Mouse (Mus musculus) left cerebral cortex, adult 11 months (tissue): ENCODE results near the gene Cd151.
A peak's percentile ranks its signal among the peaks of the same experiment; 100 is the strongest.
"Not testable (repeated sequence)": the region's sequence is repeated elsewhere in the genome, so short reads cannot be mapped to it uniquely, and the experiment has no call there.

Source experiments
- DNase-seq: peaks from one replicate; pipeline ENCODE4 v3.0.0; 2022; ENCODE audit warnings: low spot score

Gene Cd151

DNA sequence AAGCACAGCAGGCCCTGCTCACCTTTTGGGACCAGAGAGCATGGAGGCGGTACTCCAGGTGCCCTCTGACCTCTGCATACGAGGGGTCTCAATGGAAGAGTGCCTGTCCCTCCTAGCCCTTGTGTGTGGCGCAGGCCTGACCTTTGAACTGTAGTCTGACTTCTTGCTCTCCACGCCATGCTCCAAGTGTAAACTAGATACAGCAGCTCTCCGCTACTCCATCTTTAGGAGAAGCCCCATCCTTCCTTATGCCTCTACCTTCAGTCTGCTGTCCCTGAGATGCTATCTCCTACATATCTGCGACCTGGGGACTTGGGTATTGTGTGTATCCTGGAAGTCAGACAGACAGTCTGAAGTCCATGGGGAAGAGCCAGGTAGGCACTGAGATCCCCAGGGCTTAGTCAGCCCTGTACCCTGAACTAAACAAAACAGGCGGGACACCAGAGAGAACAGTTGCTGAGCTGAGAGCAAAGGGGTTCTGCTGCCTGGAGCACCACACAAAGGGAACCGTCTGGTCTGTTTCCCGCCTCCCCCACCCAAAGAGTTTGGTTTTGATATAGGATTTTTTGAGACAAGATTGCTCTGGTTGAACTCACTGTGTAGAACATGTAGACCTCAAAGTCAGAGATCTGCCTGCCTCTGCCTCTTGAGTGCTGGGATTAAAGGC lies 31.2 kb upstream of the Cd151 start:
- DNase-seq, result no peak

DNA sequence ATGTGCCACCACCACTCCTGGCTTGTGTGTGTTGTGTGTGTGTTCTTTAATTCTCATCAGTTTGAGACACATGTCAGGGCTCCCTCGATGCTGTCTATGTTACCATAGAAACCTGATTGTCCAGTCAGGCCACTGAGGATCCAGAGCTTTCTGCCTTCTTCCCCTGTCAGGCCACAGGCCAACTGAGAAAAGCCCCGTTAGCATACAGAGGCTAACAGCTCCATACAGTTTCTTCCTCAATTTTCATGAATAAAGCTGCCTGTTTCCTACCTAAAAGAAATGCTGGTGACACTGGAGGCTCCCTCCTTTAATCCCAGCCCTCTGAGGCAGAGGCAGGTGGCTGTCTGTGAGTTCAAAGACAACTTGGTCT lies 30.7 kb upstream of the Cd151 start:
- no peak for DNase-seq

- no peak for DNase-seq
These were observed 29.7 kb upstream of the Cd151 start, which contains the start of gene Slc25a22 for GRCm38 (mm10) chr7:141437178-141438120. TSS of gene Slc25a22 (minus strand) at chr7:141437892.

GRCm38 (mm10) chr7:141438201-141438968 lies 28.8 kb upstream of the Cd151 start:
- no peak for DNase-seq

- DNase-seq, result no peak
These were observed 28.0 kb upstream of the Cd151 start for GRCm38 (mm10) chr7:141439140-141439679.

GRCm38 (mm10) chr7:141439811-141440210 lies 27.4 kb upstream of the Cd151 start:
- DNase-seq, result no peak

DNA sequence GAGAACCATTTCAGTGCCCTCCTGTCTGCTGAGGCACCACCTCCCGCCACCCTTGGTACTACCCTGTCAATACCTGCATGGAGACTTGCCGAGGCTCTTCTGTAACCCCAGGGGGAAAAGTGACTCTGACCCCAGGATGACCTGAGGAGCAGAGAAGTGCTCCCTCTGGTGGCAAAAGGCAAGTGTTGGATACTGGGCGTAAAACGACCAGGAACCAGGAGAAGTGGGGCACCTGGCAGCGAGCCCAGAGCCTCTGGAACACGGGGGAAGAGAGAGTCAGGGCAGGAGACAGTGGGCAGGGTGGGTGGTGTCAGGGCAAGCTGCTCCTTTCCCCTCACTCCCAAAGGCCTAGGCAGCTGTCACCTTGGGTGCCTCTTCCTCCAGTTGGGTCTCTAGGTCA lies 26.6 kb upstream of the Cd151 start:
- DNase-seq, result no peak

DNA sequence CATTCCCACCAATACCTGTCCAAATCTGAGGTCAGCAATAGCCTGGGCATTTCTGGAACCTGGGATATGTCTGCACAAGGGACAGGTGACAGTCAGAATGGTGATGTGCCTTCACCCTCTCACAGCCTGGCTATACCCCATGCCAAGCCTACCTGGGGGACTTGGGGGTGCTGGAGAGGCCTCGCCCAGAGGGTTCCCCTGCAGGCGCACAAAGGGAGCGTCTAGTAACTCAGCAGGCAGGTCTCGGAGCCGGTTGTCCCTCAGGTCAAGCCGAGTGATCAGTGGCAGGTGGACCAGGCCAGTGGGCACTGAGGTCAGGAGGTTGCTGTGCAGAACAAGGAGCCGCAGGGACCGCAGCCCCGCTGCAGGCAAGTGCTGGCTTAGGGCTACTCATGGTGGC lies 25.7 kb upstream of the Cd151 start:
- no peak for DNase-seq

- DNase-seq, result no peak
These were observed 25.0 kb upstream of the Cd151 start for GRCm38 (mm10) chr7:141442199-141442598.

GRCm38 (mm10) chr7:141443081-141443821 lies 23.9 kb upstream of the Cd151 start:
- no peak for DNase-seq

- no peak for DNase-seq
These were observed 23.4 kb upstream of the Cd151 start, which contains the start of gene Pidd1 for GRCm38 (mm10) chr7:141443828-141444237. TSS of gene Pidd1 (minus strand) at chr7:141444025.

GRCm38 (mm10) chr7:141446374-141446773 lies 20.8 kb upstream of the Cd151 start:
- DNase-seq, result not testable (repeated sequence)

DNA sequence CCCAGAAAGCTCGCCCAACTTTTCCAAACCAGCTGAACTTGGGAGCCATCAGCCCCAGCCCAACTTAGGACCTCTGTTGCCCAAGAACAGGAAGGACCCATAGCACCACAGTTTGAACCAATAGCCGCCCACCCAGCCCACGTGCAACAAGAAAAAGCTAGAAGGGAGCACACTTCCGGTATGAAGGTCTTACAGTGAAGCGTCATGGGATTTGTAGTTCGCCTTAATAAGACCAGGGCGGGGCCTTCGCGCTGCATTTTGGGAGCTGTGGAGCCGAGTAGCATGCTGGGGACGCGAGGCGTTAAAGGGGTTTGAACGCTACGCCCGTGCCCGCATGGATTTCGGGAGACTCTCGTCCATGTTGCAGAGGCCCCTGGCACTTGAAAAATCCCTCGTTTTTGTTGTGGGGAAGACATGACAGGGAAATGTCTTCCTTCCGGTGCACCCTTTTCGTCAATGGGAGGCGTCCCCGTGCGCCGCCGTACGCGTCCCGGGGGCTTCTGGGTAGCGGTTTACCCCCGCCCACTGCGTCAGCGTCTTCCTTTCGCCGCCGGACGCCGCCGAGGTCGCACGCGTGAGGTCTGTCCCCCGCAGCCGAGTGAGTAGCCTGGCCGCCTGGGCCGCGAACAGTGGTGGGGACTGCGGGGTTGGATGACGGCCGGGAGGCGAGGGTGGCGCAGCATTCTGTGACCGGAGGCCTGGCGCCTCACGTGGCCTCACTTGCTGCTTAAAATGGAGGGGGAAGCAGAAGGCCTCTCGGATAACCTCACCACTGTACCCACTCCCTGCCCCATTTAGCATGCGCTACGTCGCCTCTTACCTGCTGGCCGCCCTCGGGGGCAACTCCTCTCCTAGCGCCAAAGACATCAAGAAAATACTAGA lies 19.8 kb upstream of the Cd151 start, which contains the start of gene Rplp2:
TSS of gene Rplp2 (plus strand) at position 261 of the 882 bp plus-strand sequence.
- DNase-seq, result peak; percentile 92

DNA sequence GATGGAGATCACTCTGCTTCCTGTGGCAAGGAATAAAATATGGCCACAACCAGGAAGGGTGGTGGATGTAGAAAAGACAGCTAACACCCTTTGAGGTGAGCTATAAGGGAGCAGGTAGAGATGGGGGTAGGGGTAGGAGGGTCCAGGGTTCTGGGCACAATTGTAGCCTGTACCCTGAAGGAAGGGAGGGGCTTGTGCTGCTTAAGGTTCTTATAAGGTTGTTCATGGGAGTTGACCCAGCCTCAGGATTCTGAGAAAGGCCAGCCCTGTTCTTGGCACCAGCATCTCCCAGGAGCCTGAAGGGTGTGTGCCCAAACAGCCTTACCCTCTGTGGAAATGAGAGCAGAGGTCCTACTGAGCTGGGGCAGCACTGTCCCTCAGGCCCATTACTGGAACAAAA lies 15.3 kb upstream of the Cd151 start:
- no peak for DNase-seq

- DNase-seq, result no peak
These were observed 13.6 kb upstream of the Cd151 start for GRCm38 (mm10) chr7:141453636-141454035.

- peak; percentile 81 for DNase-seq
These were observed 12.1 kb upstream of the Cd151 start, which contains the start of gene Pnpla2 for GRCm38 (mm10) chr7:141454967-141455551. TSS of gene Pnpla2 (plus strand) at chr7:141455198.

GRCm38 (mm10) chr7:141455610-141456314 lies 11.4 kb upstream of the Cd151 start:
- DNase-seq, result no peak

GRCm38 (mm10) chr7:141456739-141457138 lies 10.5 kb upstream of the Cd151 start:
- no peak for DNase-seq

- DNase-seq, result no peak
These were observed 10.0 kb upstream of the Cd151 start for GRCm38 (mm10) chr7:141457236-141457635.
